Mouse (Mus musculus): ENCODE results near the gene Cacna1c. TPM values are rescaled to one million over a fixed set of nuclear protein-coding genes. Genes with fewer than 3 reads are reported as not detected.

Cacna1c gene
- polyA plus RNA-seq, 1 experiment from 2014 or later = 2.0 TPM

DNA sequence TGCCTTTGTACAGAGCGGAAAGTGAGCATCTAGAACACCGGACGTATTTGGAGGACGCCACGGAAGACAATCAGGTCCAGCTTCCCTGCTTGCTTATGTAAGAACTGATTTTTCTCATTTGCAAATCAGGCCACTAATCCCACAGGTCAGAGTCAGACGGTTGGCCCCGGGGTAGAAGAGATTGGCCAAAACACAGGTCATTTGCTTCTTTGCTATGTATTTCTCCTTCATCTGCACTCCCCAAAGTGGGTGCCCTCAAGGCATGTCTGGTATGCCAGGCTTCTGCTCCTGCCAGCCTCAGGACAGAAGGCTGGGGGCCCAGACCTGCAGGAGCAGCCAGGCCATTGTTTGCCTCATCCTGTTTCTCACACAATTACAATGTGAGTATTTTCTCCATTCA, 328.8 kb downstream of the Cacna1c start:
- H3K27me3 ChIP-seq (ENCODE audit: poor library complexity, severe bottlenecking) = no peaks in the 10 kb centered on the region
- H3K4me1 ChIP-seq = peaks cover 28% of the 10 kb centered on the region
- H3K27ac ChIP-seq = no peak overlapping the region; the same call in 1 of the 2 replicates
- WGBS = 79% methylated on average over 7 of the region's 7 CpGs
- no peaks in the 10 kb centered on the region for H3K9me3 ChIP-seq
- no peaks in the 10 kb centered on the region for H3K36me3 ChIP-seq (replicated peaks)
- no peak for DNase-seq (ENCODE audit: extremely low spot score, low spot score)
- H3K4me3 ChIP-seq = no peak overlapping the region

DNA sequence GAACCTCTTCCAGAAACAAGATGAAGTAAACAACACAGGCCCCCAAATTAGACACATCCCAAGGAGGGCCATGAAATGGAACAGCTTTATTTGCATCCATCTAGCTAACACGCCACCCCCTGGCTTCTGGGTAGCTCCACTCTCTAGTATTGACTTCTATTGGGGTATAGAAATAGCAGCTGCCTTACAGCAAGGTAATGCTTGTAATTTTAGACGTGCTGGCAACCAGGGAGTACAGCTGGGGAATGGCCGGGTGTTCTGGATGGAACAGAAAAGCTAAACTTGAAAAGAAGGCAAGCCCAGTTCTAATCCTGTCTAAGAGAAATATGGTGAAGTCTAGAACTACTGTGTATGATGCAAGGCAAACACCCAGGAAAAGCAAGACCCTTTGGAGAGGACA, 329.3 kb downstream of the Cacna1c start:
- no peak for DNase-seq (ENCODE audit: extremely low spot score, low spot score)
- Histone ChIP-seq H3K9me3 (no peaks in the 10 kb centered on the region), H3K27ac (no peak overlapping the region), H3K27me3 (ENCODE audit: poor library complexity, severe bottlenecking) (no peaks in the 10 kb centered on the region), H3K4me1 (peaks cover 32% of the 10 kb centered on the region), H3K4me3 (no peak overlapping the region), H3K36me3 (replicated peaks) (no peaks in the 10 kb centered on the region)
- 78% methylated on average over 3 of the region's 3 CpGs for WGBS

DNA sequence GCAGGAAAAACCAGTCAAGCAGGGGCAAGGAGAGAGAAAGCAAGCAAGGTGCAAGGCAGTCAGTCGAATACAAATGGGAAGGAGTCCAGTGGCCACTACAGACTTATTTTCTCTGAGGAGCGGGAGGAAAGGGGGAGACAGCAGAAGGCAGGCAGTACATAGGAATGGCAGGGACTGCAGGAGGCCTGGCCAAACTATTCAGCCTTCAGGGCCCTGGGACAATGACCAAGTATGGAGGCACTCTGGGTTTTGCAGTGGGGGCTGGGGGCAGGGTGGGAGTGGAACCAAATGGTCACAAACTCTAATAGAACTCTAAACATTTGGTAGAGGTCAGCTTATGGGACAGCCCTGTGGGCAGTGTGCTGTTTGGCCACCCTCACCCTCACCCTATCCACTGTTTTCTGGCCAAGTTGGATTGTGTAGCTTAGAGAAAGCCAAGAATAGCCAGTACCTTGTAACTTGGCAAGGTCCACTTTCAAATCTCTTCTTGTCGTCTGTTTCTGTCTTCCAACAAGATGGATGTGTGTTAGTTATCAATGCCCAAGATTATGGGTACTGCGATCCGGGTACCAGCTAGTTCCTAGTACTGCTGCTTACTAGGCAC, 330.3 kb downstream of the Cacna1c start:
- H3K27me3 ChIP-seq (ENCODE audit: poor library complexity, severe bottlenecking) = no peaks in the 10 kb centered on the region
- WGBS = 89% methylated on average over 5 of the region's 5 CpGs
- H3K4me1 ChIP-seq = peaks cover 33% of the 10 kb centered on the region
- H3K9me3 ChIP-seq = no peaks in the 10 kb centered on the region
- H3K4me3 ChIP-seq = no peak overlapping the region
- DNase-seq (ENCODE audit: extremely low spot score, low spot score) = no peak
- no peak overlapping the region for H3K27ac ChIP-seq
- H3K36me3 ChIP-seq (replicated peaks) = no peaks in the 10 kb centered on the region

DNA sequence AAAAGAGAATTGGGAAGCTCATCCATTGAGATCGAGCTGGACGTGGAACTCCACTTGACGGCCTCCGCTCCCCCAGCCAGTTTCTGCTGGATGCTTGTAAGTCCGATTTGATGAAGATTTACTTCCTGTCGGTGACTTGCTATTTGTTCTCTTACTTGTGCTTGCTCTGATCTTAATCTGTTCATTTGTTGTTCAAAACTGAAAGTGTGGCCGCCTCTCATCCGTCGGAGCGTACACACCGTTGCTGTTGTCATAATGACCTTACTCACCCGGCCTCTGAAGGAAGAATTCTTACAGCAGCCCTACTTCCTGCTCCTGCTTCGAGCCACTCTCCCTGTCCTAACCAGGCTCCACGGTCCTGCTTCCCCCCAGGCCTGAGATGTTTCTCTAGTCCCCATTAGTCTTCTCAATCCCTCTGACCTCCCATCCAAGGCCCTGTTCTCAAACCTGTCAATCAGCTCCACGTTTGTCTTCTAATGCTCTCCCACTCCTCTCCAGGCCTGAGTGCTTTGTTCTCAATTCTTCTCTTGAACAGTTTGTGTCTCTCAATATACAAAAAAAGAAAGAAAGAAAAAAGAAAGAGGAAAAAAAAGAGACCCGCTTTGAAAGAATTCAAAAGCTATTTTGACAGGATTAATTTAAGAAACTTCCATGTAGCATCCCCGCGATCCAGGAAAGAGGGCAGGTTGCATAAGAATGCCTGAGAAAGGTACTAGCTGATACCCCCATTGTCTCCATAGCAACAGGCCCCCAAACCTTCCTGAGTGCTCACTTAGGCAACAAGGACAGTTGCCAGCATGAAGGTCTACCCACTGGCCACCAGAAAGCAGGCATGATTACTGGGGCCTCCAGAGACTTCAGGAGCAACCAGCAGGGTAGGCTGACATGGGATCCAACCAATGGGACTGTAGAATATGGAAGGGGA, 331.3 kb downstream of the Cacna1c start:
- Histone ChIP-seq H3K36me3 (replicated peaks) (no peaks in the 10 kb centered on the region), H3K27me3 (ENCODE audit: poor library complexity, severe bottlenecking) (no peaks in the 10 kb centered on the region), H3K27ac (no peak overlapping the region), H3K4me1 (peaks cover 33% of the 10 kb centered on the region), H3K4me3 (no peak overlapping the region), H3K9me3 (no peaks in the 10 kb centered on the region)
- WGBS = 75% methylated on average over 18 of the region's 18 CpGs
- DNase-seq (ENCODE audit: extremely low spot score, low spot score) = no peak

DNA sequence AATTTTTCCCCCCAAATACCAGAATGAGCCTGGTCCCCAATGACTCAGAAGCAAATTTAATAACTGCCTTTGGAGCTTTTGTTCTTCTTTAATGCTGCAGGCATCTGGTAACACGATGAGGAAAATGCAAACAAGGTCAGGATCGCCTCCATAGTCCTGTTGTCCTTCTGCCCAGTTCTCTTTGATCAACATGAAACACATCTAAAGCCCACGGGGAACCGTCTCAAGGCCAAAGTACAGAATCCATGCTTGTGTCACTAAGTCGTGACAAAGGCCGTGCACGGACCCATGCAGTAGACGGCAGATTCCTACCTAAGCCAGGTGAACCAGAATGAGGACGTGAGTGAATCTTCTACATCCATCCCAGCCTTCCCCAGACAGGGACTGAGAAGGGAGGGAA, 333.5 kb downstream of the Cacna1c start:
- H3K4me3 ChIP-seq = no peak overlapping the region
- H3K36me3 ChIP-seq (replicated peaks) = no peaks in the 10 kb centered on the region
- H3K4me1 ChIP-seq = peaks cover 27% of the 10 kb centered on the region
- H3K9me3 ChIP-seq = no peaks in the 10 kb centered on the region
- no peaks in the 10 kb centered on the region for H3K27me3 ChIP-seq (ENCODE audit: poor library complexity, severe bottlenecking)
- no peak for DNase-seq (ENCODE audit: extremely low spot score, low spot score)
- WGBS = 91% methylated on average over 9 of the region's 9 CpGs
- H3K27ac ChIP-seq = no peak overlapping the region

DNA sequence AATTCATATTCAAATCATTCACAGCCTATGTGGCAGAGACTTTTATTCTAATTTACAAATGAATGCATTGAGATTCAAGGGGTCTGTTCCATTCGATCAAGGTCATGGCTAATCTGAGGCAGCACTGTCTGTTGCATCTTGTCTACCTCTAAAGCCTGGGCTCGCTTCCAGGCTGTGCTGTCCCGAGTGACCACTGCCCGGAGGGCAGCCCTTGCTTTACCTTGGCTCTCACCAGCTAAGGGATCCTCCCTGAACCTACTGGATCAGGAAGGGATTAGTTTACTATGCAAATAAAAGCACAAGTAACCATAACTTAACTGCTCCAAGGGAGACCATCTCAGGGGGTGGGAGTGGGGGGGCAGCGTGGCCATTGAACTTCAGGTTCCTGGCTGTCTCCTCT, 334.1 kb downstream of the Cacna1c start:
- no peaks in the 10 kb centered on the region for H3K9me3 ChIP-seq
- H3K27me3 ChIP-seq (ENCODE audit: poor library complexity, severe bottlenecking) = no peaks in the 10 kb centered on the region
- 88% methylated on average over 5 of the region's 5 CpGs for WGBS
- H3K27ac ChIP-seq = no peak overlapping the region
- DNase-seq (ENCODE audit: extremely low spot score, low spot score) = no peak
- no peaks in the 10 kb centered on the region for H3K36me3 ChIP-seq (replicated peaks)
- no peak overlapping the region for H3K4me3 ChIP-seq
- H3K4me1 ChIP-seq = peaks cover 22% of the 10 kb centered on the region

DNA sequence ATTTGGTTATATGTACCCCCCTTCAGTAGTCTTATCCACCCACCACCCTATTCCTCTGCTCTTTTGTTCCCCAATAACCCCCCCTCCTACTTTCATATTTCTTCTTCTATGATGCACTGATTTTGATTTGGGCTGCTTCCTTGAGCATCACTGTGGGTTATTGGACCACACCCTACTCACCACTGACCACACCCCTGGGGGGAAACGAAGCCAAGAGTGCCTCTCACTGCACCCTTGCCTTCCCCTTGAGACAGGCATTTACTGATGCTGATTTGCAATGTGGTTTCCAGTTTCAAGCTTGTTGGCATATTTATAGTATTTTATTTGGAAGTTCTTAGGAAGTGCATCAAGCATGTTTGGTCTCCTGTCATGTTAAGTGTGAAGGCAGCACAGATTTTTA, 337.8 kb downstream of the Cacna1c start:
- H3K36me3 ChIP-seq (replicated peaks) = no peaks in the 10 kb centered on the region
- no peaks in the 10 kb centered on the region for H3K9me3 ChIP-seq
- no peak for DNase-seq (ENCODE audit: extremely low spot score, low spot score)
- WGBS = 71% methylated on average over 1 of the region's 1 CpGs
- H3K4me1 ChIP-seq = peaks cover 11% of the 10 kb centered on the region; the same call in 1 of the 2 replicates
- H3K27ac ChIP-seq = no peak overlapping the region
- H3K4me3 ChIP-seq = no peak overlapping the region
- no peaks in the 10 kb centered on the region for H3K27me3 ChIP-seq (ENCODE audit: poor library complexity, severe bottlenecking)

DNA sequence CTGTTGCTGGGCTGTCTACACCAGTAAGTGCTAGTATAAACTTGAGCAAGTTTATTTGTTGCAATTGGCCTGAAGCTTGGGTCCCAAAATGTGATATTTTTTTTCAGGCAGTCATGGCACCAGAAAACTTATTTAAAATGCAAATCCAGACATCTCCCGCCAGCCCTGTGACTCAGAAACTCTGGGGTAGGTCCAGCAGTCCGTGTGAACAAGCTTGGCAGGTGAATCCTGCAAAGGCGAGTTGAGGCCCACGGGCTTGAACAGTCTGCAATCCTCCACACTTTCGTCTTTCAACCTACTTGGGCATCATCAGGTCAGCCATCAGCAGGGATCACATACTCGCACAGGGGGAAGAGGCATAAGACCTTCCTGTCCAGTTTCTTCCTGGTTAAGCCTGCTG, 344.1 kb downstream of the Cacna1c start:
- Histone ChIP-seq H3K36me3 (replicated peaks) (no peaks in the 10 kb centered on the region), H3K9me3 (no peaks in the 10 kb centered on the region), H3K4me1 (peaks cover 18% of the 10 kb centered on the region), H3K27ac (no peak overlapping the region), H3K27me3 (ENCODE audit: poor library complexity, severe bottlenecking) (no peaks in the 10 kb centered on the region), H3K4me3 (no peak overlapping the region)
- no peak for DNase-seq (ENCODE audit: extremely low spot score, low spot score)
- 81% methylated on average over 6 of the region's 6 CpGs for WGBS

DNA sequence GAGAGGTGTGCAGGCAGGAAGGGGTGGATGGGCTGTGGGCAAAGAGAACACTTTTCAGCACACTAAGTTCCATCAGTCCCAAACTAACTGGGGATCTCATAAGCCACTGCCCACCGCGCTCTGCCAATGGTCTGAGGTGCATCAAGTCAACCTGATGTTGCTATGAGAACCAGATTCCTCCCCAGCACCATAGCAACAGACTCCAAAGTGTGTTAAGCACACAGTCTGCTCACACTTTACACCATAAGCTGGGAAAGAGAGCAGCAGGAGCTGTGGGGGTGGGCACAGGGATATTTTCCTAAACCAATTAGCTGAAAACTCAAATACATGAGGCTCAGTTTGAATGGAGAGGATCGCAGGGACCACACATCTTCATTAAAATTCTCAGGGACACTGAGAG, 345.1 kb downstream of the Cacna1c start:
- Histone ChIP-seq H3K36me3 (replicated peaks) (no peaks in the 10 kb centered on the region), H3K27ac (no peak overlapping the region), H3K27me3 (ENCODE audit: poor library complexity, severe bottlenecking) (no peaks in the 10 kb centered on the region), H3K4me3 (no peak overlapping the region), H3K4me1 (peaks cover 27% of the 10 kb centered on the region), H3K9me3 (no peaks in the 10 kb centered on the region)
- no peak for DNase-seq (ENCODE audit: extremely low spot score, low spot score)
- WGBS = 80% methylated on average over 3 of the region's 3 CpGs

DNA sequence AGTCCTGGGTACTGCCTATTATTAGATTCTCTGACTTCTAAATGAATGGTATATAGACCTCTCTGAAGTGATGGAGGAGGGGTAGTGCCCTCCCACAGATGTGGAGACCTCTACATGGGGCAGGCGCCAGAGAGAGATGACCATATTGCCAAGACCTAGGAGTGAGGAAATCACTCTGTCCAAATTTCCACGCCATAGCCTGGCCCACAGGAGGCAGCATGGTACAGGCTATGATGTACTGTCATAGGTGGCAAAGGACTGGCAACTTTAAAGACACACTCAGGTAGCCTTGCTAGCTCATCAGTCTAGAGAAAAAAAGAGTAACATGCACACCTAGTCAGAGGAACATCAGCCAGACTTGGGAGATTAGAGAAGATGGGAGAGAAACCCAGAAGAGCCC, 347.6 kb downstream of the Cacna1c start:
- 84% methylated on average over 2 of the region's 2 CpGs for WGBS
- H3K27me3 ChIP-seq (ENCODE audit: poor library complexity, severe bottlenecking) = no peaks in the 10 kb centered on the region
- H3K9me3 ChIP-seq = no peaks in the 10 kb centered on the region
- H3K4me3 ChIP-seq = no peak overlapping the region
- H3K4me1 ChIP-seq = peaks cover 34% of the 10 kb centered on the region
- DNase-seq (ENCODE audit: extremely low spot score, low spot score) = no peak
- no peak overlapping the region for H3K27ac ChIP-seq
- no peaks in the 10 kb centered on the region for H3K36me3 ChIP-seq (replicated peaks)

DNA sequence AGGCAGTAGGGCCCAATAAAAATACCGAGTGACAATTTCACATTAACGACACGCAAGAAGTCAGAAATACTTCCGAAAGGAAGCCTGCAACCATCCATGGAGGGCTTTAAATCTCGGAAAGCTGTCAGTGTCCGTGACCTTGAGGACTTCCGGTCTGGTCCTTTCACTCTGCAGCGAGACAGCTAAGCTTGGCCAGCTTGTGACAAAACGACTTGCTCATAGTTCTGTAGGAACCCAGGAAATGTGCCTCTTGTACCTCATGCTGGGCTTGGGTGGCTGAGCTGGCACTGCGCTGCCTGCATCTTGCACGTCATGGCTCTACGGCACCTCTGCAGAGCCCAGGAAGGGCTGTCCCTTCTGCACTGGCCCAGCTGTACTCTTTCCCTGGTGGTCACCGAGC, 348.5 kb downstream of the Cacna1c start:
- WGBS = 87% methylated on average over 13 of the region's 13 CpGs
- no peaks in the 10 kb centered on the region for H3K27me3 ChIP-seq (ENCODE audit: poor library complexity, severe bottlenecking)
- no peak for DNase-seq (ENCODE audit: extremely low spot score, low spot score)

DNA sequence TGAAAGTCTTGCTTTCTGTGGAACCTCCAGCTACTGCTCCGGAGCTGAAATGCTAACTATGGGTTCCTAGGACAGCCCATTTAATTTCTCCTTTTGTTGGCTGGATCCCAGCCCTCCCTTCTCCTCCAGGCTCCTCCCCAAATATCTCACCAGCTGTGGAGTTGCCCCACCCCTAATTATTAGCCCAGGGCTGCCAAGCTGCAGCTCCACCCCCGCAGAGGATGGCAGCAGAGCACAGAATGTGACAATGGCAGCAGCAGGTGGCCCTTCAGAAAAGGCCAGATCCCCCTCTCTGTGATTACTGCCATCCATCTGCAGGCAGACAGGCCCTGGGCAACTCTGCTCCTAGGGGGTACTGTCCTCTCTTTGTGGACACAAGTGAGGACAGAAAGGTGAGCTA, 350.4 kb downstream of the Cacna1c start:
- Histone ChIP-seq H3K4me1 (peaks cover 35% of the 10 kb centered on the region), H3K9me3 (no peaks in the 10 kb centered on the region), H3K27ac (peak overlapping the region; percentile 51; the same call in 1 of the 2 replicates), H3K4me3 (no peak overlapping the region), H3K36me3 (replicated peaks) (no peaks in the 10 kb centered on the region), H3K27me3 (ENCODE audit: poor library complexity, severe bottlenecking) (no peaks in the 10 kb centered on the region)
- DNase-seq (ENCODE audit: extremely low spot score, low spot score) = no peak
- 35% methylated on average over 2 of the region's 2 CpGs for WGBS

More for the DNA sequence above, 348.5 kb downstream of the Cacna1c start:
- H3K9me3 ChIP-seq = no peaks in the 10 kb centered on the region
- H3K27ac ChIP-seq = no peak overlapping the region
- no peak overlapping the region for H3K4me3 ChIP-seq
- H3K36me3 ChIP-seq (replicated peaks) = no peaks in the 10 kb centered on the region
- peaks cover 34% of the 10 kb centered on the region for H3K4me1 ChIP-seq

DNA sequence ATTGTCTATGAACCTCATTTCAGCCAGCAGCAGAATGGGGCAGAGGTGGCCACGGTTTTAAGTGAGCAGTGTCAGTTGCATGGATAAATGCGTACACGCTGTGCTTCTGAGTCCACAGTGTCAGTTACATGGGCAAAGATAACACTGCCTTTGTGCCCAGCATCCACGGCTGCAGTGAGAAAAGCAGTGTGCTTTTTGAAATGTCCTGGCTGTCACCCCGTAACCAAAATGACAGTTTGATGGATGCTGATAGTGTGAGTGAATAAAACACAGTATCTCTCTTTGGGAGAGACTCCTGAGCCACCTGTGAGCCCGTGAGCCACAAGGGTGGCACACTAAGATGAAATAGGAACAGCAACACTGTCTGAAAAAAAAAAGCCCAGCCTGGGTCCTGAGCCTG, 351.0 kb downstream of the Cacna1c start:
- H3K4me1 ChIP-seq = peaks cover 33% of the 10 kb centered on the region
- H3K27me3 ChIP-seq (ENCODE audit: poor library complexity, severe bottlenecking) = no peaks in the 10 kb centered on the region
- 84% methylated on average over 6 of the region's 6 CpGs for WGBS
- no peak for DNase-seq (ENCODE audit: extremely low spot score, low spot score)
- no peak overlapping the region for H3K27ac ChIP-seq
- H3K36me3 ChIP-seq (replicated peaks) = no peaks in the 10 kb centered on the region
- H3K9me3 ChIP-seq = no peaks in the 10 kb centered on the region
- no peak overlapping the region for H3K4me3 ChIP-seq

Measured in forebrain, embryonic 10.5 days (tissue).